Mouse (Mus musculus) CD4-positive helper T cell, adult 2 months (primary cell): ENCODE data around the gene Il11ra1.
"Not testable (repeated sequence)": the region's sequence is repeated elsewhere in the genome, so short reads cannot be mapped to it uniquely, and the experiment has no call there.

ENCODE experiments used
- DNase-seq: peaks from one replicate; pipeline ENCODE4 v3.0.0-alpha.2; 2012; ENCODE audit warnings: low read depth, missing footprints, low spot score

Gene Il11ra1

DNA sequence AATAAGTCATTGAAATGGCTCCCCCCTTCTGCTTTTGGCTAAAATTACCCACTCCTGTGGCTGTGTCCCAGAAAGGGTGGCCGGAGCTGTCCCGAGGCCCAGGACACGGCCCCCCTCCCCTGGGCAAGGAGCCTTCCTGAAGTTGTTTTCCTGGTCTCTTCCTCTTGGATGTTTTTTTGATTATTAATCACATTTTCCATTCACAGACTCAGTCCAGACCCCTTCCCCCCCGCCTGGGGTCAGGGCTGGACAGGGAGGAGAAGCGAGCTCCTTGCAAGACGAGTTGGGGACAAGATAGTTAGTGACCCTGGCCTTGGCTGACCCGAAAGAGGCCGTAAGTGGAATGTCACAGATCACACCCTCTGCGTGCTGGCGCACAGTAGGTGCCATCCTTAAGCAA, at the start of gene Il11ra1:
TSS of gene Il11ra1 (plus strand) at position 207 of the 400 bp plus-strand sequence.
- DNase-seq, result not testable (repeated sequence)

- DNase-seq, result peak; percentile 46
These were observed 46.5 kb upstream of the Il11ra1 start for GRCm38 (mm10) chr4:41653296-41653695.

- no peak for DNase-seq
These were observed 46.1 kb upstream of the Il11ra1 start for GRCm38 (mm10) chr4:41653730-41654129.

- DNase-seq, result no peak
These were observed 45.6 kb upstream of the Il11ra1 start for GRCm38 (mm10) chr4:41654217-41654616.

- no peak for DNase-seq
These were observed 44.3 kb upstream of the Il11ra1 start for GRCm38 (mm10) chr4:41655525-41655924.

GRCm38 (mm10) chr4:41658566-41659384, 41.0 kb upstream of the Il11ra1 start:
- DNase-seq, result no peak

DNA sequence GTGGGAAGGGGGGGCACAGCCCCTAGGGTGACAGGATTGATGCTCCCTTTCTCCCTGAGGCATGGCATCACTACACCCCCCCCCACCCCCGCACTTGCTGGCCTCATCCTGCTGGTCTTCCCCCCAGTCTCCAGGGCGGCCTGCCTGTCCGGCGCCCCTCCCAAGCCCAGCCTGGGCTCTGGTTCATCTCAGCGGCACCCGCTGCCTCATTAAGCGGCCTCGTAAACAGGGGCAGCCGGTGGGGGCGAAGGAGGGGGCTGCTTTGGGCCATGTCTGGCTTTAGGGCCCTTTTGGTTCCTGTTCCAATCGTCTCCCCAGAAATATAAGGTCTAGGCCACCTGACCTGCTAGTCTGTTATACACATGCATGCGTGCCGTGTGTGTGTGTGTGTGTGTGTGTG, 40.2 kb upstream of the Il11ra1 start:
- DNase-seq, result no peak

DNA sequence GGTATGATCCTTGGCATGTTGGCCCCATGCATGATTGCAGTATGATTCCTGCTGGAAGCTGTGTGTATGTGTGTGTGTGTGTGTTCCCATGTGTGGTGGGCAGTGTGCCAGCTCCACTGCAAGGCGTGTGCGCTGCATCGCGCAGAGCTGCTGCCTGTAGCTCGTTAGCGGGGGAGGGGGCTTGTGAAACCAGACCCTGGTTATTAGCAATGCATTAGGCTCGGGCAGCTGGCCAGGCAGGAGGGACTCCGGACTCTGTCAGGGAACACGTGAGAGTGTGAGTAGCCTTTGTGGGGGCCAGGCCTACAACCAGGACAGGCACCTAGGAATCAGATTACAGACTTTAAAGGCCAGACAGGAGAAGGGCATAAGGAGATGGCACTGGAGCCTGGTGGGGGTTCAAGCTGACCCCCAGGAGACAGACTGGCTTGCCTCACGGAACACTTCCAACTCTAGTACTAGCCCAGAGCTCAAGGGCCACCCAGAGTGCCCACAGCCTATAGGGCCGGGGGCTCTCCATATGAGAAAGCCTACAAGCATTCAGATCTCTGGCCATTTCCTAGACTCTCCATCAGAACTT, 38.8 kb upstream of the Il11ra1 start:
- no peak for DNase-seq

DNA sequence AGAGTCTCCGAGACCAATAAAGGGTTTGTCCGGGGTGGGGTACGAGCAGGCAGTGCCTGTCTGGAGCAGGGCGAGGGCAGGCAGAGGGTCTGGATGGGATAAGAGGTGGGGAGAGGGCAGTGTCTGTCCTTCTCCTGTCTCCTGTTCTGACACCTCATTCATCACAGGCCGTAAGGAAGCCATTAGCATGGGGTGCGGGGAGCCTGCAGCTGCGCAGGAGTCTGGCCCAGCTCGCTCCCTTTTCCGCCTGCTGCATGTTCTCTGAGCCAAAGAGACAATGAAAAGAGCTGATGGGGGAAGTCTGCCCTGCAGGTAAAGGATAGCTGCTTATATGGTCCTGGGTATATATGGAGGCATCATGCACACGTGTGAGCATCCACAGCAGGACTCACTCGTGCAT, 37.1 kb upstream of the Il11ra1 start:
- no peak for DNase-seq

DNA sequence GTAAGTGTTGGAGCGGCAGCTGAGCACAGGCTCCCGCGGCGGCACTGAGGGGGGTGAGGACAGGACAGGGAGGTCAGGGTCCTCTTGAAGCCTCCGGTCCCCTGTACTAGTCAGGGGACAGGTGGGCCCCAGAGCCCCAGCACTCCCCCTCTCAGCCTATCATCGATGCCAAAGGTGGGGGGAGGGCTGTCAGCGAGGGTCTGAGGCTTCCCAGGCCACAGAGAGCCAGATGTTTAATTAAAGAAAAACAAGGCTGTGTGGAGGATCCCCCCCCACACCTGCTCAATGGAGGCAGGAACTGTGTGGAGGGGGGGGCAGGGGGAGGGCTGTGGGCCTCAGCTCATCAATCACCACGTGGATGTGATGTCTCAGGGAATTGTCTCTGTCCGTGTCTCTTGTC, 36.2 kb upstream of the Il11ra1 start:
- DNase-seq, result no peak

DNA sequence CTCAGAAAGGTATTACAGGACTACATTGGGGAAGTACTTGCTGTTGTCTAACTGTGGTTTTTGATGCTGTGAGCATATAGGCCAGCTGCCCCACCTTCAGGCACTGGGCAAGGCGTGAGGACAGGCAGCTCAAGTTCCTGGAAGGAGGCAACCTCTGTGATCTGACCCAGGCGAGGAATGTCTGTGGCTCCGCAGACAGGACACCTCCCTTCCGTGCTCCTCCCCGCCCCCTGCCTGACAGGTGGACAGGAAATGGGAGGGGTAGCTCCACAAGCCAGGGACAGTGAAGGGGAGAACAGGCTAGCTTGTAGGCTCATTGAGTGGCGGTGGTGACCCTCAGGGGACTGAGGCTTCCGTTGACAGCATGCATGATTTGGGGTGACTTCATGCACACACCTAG, 35.3 kb upstream of the Il11ra1 start:
- no peak for DNase-seq

DNA sequence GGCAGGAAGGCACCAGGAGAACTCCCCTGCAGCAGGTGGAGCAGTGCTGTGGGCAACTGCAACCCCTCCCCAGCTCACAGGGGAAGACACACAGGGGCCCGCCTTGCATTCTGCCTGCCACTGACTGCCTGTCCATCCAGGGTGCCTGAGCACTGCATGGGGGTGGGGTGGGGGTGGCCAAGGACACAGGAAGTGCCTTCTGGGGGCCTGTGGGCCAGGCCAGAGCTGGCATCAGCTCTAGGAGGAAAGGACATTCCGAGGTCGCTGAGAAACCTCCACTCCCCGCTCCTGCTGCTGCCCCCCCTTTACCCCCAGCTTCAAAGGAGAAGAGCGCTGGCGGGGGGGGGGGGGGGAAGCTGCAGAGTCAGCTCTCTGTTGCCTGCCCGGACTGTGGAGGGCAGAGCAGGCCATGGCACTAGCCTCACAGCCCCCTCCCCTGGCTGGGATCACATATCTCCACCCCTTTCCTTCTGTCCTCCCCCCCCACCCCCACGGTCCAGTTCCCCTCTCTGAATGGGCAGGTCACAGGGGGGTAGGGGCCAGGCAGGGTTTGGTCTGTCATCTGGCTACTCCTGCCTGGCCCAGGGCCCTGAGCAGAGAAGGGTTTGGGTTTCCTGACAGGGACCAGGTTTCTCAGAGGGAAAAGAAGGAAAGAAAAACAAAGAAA, 34.6 kb upstream of the Il11ra1 start:
- DNase-seq, result no peak

DNA sequence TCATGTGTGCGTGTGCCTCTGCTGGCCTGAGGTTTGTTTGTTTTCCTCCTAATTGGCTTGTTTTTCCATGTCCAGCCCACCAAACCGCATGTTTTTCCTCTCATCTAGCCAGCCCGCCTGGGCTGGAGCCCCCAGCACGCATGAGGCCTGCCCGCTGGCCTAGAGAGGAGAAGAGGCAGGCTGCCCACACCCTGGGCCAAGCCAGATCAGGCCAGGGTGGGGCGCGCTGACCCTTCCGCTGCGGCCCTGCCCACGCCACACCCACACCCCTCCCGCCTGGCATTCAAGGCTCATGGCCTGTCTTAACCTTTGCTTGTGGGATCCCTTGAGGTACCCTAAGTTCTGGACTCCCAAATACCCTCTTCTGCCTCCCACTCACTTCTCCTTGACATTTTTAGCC, 33.1 kb upstream of the Il11ra1 start:
- no peak for DNase-seq

- DNase-seq, result no peak
These were observed 29.0 kb upstream of the Il11ra1 start for GRCm38 (mm10) chr4:41670836-41671235.

DNA sequence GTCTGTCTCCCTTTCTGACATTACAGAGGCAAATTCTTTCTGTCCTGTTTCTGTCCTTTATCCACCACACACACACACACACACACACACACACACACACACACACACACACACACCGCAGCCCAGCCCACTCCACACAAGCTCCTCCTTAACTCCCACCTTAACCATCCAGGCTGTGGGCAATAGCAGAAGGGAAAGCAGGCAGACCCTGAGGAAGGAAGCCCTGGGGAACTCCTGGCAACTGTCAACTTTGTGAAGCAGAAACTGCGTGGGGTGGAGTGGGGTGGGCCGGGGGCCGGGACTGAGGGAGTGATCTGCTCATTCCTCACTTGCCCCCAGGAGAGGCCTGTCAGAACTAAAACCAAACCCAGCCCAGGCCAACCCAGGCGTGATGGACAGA, 28.3 kb upstream of the Il11ra1 start:
- DNase-seq, result no peak

- no peak for DNase-seq
These were observed 27.8 kb upstream of the Il11ra1 start for GRCm38 (mm10) chr4:41671963-41672480.

- no peak for DNase-seq
These were observed 27.2 kb upstream of the Il11ra1 start for GRCm38 (mm10) chr4:41672522-41672963.

- no peak for DNase-seq
These were observed 26.6 kb upstream of the Il11ra1 start for GRCm38 (mm10) chr4:41673186-41673585.

DNA sequence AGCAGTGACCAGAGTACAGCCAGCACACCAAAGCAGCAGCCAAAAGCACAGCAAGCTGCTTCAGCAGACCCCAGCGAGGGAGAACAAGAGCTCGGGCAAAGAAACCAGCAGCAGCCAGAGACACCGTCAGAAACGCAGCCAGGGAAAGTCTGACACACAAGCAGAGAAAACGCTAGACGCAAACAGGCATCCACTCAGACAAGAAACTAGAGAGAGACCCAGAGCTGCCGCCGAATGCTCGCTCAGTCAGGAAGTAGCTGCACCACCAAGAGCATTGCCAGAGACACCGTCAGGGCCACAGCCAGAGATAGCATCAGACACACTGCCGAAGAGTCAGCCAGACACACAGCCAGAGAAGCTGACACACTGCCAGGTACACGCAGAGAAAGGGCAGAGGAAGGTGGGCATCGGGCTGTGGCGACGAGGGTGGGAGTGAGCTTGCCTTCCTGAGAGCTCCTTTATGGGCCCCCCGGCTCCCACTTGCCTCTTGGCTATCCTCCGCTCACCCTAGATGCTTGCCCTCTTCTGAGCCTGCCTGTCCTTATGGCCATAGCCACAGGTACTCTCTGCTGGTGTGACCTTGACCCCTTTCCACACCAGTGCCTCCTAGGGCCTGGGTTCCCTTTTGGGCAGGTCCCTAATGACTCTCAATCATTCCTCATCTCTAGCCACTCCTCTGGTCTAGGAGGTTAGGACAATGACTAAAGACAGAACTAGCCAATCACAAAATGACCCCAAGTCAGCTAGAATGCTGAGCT, 23.4 kb upstream of the Il11ra1 start:
- DNase-seq, result no peak

- no peak for DNase-seq
These were observed 22.7 kb upstream of the Il11ra1 start for GRCm38 (mm10) chr4:41677006-41677629.

- no peak for DNase-seq
These were observed 20.9 kb upstream of the Il11ra1 start for GRCm38 (mm10) chr4:41678863-41679262.
